In genomic region chr10:19991866-19992252, GRCm38 (mm10) we compare ENCODE assay signal across 12 mouse cellular contexts. TPM values are rescaled to one million over a fixed set of nuclear protein-coding genes. Genes with fewer than 3 reads are reported as not detected.
DNase-seq lines count a peak whose midpoint lies in the region; ATAC-seq and TF ChIP-seq lines count a peak whose summit lies in the region.
"Had no signal": no experiment of that assay in that cellular context is flagged by ENCODE, and none has a peak within 500 bp of the region (broad histone marks: within the 10 kb centered on the region; RNA-seq: fewer than 3 reads in every experiment).

No protein-coding gene starts in this region.

- H3K27ac ChIP-seq in embryonic facial prominence, embryonic 14.5 days (replicated peaks; ENCODE audit: low read depth, low read length) = no peak overlapping the region
- H3K27ac ChIP-seq in embryonic facial prominence, embryonic 10.5 days (replicated peaks) = no peak overlapping the region
- no peak overlapping the region for H3K27ac ChIP-seq in forebrain, postnatal 0 days (ENCODE audit: low read depth, low read length)
- H3K27ac ChIP-seq: lung, embryonic 15.5 days had no signal

- no peaks in the 10 kb centered on the region for H3K4me1 ChIP-seq in embryonic facial prominence, embryonic 14.5 days (ENCODE audit: control insufficient read depth, insufficient read depth, low read length)
- peaks cover 15% of the 10 kb centered on the region for H3K4me1 ChIP-seq in embryonic facial prominence, embryonic 10.5 days
- H3K4me1 ChIP-seq in forebrain, postnatal 0 days (ENCODE audit: insufficient read depth) = no peaks in the 10 kb centered on the region
- H3K4me1 ChIP-seq: lung, embryonic 15.5 days had no signal

- no peaks in the 10 kb centered on the region for H3K9me3 ChIP-seq in embryonic facial prominence, embryonic 14.5 days (ENCODE audit: control insufficient read depth, low read length)
- H3K9me3 ChIP-seq in embryonic facial prominence, embryonic 10.5 days = no peaks in the 10 kb centered on the region
- no peaks in the 10 kb centered on the region for H3K9me3 ChIP-seq in forebrain, postnatal 0 days (ENCODE audit: low read length)
- H3K9me3 ChIP-seq: lung, embryonic 15.5 days had no signal

- peak; percentile 45 for DNase-seq in embryonic facial prominence, embryonic 14.5 days (ENCODE audit: low spot score)
- no peak for DNase-seq in embryonic facial prominence, embryonic 10.5 days (ENCODE audit: low spot score)
- DNase-seq in CD4-positive helper T cell, adult 2 months (ENCODE audit: low read depth, low spot score) = peak; percentile 75
- peak; percentile 43 to 63 for DNase-seq in spleen, postnatal 4 days (ENCODE audit: low spot score in 2 of 2)
- DNase-seq in forebrain, postnatal 0 days = no peak
- DNase-seq in ovary, postnatal 36 days (ENCODE audit: low spot score) = no peak

- ATAC-seq in embryonic facial prominence, embryonic 14.5 days (ENCODE audit: low read depth) = 0 out of 2 replicates have a peak, but pooled peaks have one; percentile 50
- ATAC-seq in granulocyte monocyte progenitor cell, adult 5-6 weeks (replicated peaks; ENCODE audit: poor library complexity, severe bottlenecking) = peak; percentile 99
- ATAC-seq in forebrain, postnatal 0 days = no peak
- no peak for ATAC-seq in frontal cortex, adult (ENCODE audit: low TSS enrichment)
- ATAC-seq: forebrain, embryonic 16.5 days; intestine, embryonic 16.5 days had no signal

- no peak for TF ChIP-seq CTCF in forebrain, postnatal 0 days (IDR thresholded peaks at IDR 0.05; ENCODE audit: low read depth)

- 34% methylated on average over 3 of the region's 3 CpGs for WGBS in embryonic facial prominence, embryonic 14.5 days
- WGBS in embryonic facial prominence, embryonic 10.5 days = 47% methylated on average over 3 of the region's 3 CpGs
- 58% methylated on average over 3 of the region's 3 CpGs for WGBS in forebrain, postnatal 0 days

- H3K9ac ChIP-seq in embryonic facial prominence, embryonic 14.5 days (ENCODE audit: low read depth, low read length) = no peak overlapping the region
- no peak overlapping the region for H3K9ac ChIP-seq in forebrain, postnatal 0 days
- H3K9ac ChIP-seq: lung, embryonic 15.5 days had no signal

- no peak overlapping the region for H3K4me2 ChIP-seq in embryonic facial prominence, embryonic 14.5 days (ENCODE audit: low read depth, low read length)
- no peak overlapping the region for H3K4me2 ChIP-seq in forebrain, postnatal 0 days (ENCODE audit: low read depth)
- H3K4me2 ChIP-seq: heart, embryonic 11.5 days; lung, embryonic 15.5 days had no signal

- H3K36me3 ChIP-seq in embryonic facial prominence, embryonic 14.5 days (ENCODE audit: control insufficient read depth, insufficient read depth, low read length) = no peaks in the 10 kb centered on the region
- H3K36me3 ChIP-seq in embryonic facial prominence, embryonic 10.5 days (replicated peaks) = no peaks in the 10 kb centered on the region
- no peaks in the 10 kb centered on the region for H3K36me3 ChIP-seq in forebrain, postnatal 0 days (ENCODE audit: insufficient read depth)
- H3K36me3 ChIP-seq: lung, embryonic 15.5 days had no signal

- H3K4me3 ChIP-seq in embryonic facial prominence, embryonic 14.5 days (ENCODE audit: low read depth, low read length) = no peak overlapping the region
- no peak overlapping the region for H3K4me3 ChIP-seq in embryonic facial prominence, embryonic 10.5 days
- no peak overlapping the region for H3K4me3 ChIP-seq in forebrain, postnatal 0 days (ENCODE audit: low read depth, low read length)
- H3K4me3 ChIP-seq: lung, embryonic 15.5 days had no signal

- H3K27me3 ChIP-seq in embryonic facial prominence, embryonic 14.5 days (replicated peaks; ENCODE audit: control insufficient read depth, insufficient read depth, low read length) = no peaks in the 10 kb centered on the region
- no peaks in the 10 kb centered on the region for H3K27me3 ChIP-seq in embryonic facial prominence, embryonic 10.5 days (replicated peaks; ENCODE audit: low read depth, poor library complexity, severe bottlenecking)
- H3K27me3 ChIP-seq in forebrain, postnatal 0 days (ENCODE audit: insufficient read depth, low read length) = no peaks in the 10 kb centered on the region
- H3K27me3 ChIP-seq: lung, embryonic 15.5 days had no signal

RNA-seq across cellular contexts. Expression of gene Map3k5, which starts 57.6 kb away (rescaled TPM):
- polyA plus RNA-seq in embryonic facial prominence, embryonic 14.5 days (2014; fragmentation: Nextera tagmentation; extraction: Ambion mirVana) = 2.5 and 2.6 TPM in 2 replicates
- polyA plus RNA-seq in embryonic facial prominence, embryonic 10.5 days (2016; fragmentation: Nextera tagmentation; extraction: Ambion mirVana) = 0.86 and 1.4 TPM in 2 replicates
- total RNA-seq in granulocyte monocyte progenitor cell, adult 5-6 weeks (2014; fragmentation: Nextera tagmentation) = 22.4 and 37.3 TPM in 2 replicates
- total RNA-seq in granulocyte monocyte progenitor cell, adult 5-6 weeks (2017) = 16.9 and 17.3 TPM in 2 replicates
- total RNA-seq in forebrain, postnatal 0 days (2014; rRNA removed) = 4.8 and 5.8 TPM in 2 replicates
- 0.77 and 1.3 TPM in 2 replicates for polyA plus RNA-seq in forebrain, postnatal 0 days (2015; fragmentation: Nextera tagmentation; extraction: Ambion mirVana)

Comparison
In these comparisons a context has a peak if more than half of its experiments do, and no peak if none do; other contexts are left out.
1. DNase-seq: peak in embryonic facial prominence, embryonic 14.5 days (single experiment), CD4-positive helper T cell, adult 2 months (single experiment) and spleen, postnatal 4 days (2 of 2); none in embryonic facial prominence, embryonic 10.5 days (single experiment), forebrain, postnatal 0 days (single experiment) and ovary, postnatal 36 days (single experiment).
2. ATAC-seq: peak in embryonic facial prominence, embryonic 14.5 days (single experiment) and granulocyte monocyte progenitor cell, adult 5-6 weeks (single experiment); none in forebrain, postnatal 0 days (single experiment) and frontal cortex, adult (single experiment).